13 mouse cellular contexts compared by ENCODE assay signal in the genomic region with DNA sequence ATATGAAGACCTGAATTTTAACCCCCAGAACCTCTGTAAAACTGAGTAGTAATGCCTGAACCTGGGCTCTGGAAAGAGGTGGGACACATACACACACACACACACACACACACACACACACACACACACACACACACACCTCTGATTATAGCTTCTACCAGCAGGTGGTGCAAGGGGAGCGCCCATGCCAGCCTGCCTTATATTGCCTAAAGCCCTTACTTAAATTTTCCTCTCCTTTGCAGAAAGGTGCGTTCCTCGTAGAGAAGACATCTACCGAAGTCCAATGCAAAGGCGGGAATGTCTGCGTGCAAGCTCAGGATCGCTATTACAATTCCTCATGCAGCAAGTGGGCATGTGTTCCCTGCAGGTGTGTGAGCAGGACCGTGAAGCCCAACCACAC. TPM values are rescaled to one million over a fixed set of nuclear protein-coding genes. Genes with fewer than 3 reads are reported as not detected.
DNase-seq lines count a peak whose midpoint lies in the region.
"Had no signal": no experiment of that assay in that cellular context is flagged by ENCODE, and none has a peak within 500 bp of the region (broad histone marks: within the 10 kb centered on the region; RNA-seq: fewer than 3 reads in every experiment).

No protein-coding gene starts in this region.

- no peak overlapping the region for H3K27ac ChIP-seq in heart, embryonic 10.5 days
- H3K27ac ChIP-seq: forebrain, embryonic 12.5 days; hindbrain, embryonic 12.5 days; lung, embryonic 15.5 days had no signal

- peaks cover 17% of the 10 kb centered on the region; the same call in 1 of the 2 replicates for H3K27me3 ChIP-seq in heart, embryonic 10.5 days (ENCODE audit: insufficient read depth, poor library complexity, severe bottlenecking)
- H3K27me3 ChIP-seq: forebrain, embryonic 12.5 days; hindbrain, embryonic 12.5 days; lung, embryonic 15.5 days had no signal

- intact Hi-C loops in heart, postnatal 14 days (cut with DNase I), result no loop called here

- H3K9me3 ChIP-seq in heart, embryonic 10.5 days, result no peaks in the 10 kb centered on the region
- H3K9me3 ChIP-seq: forebrain, embryonic 12.5 days; hindbrain, embryonic 12.5 days; lung, embryonic 15.5 days had no signal

- H3K4me3 ChIP-seq in heart, embryonic 10.5 days, result no peak overlapping the region
- H3K4me3 ChIP-seq: forebrain, embryonic 12.5 days; hindbrain, embryonic 12.5 days; lung, embryonic 15.5 days had no signal

- no peaks in the 10 kb centered on the region for H3K36me3 ChIP-seq in heart, embryonic 10.5 days
- H3K36me3 ChIP-seq: forebrain, embryonic 12.5 days; hindbrain, embryonic 12.5 days; lung, embryonic 15.5 days had no signal

- DNase-seq in heart, embryonic 10.5 days (ENCODE audit: low spot score), result peak; percentile 61
- no peak for DNase-seq in heart, postnatal 14 days
- peak; percentile 21 for DNase-seq in lung, postnatal 36 days
- DNase-seq in lung, adult 18-20 months, result no peak
- peak; percentile 38 for DNase-seq in induced T-regulatory cell, adult 2 months (ENCODE audit: low read depth)
- peak; percentile 24 to 64 for DNase-seq in thymus, postnatal 10 days (ENCODE audit: low spot score in 2 of 2)
- DNase-seq in left cerebral cortex, adult 18-20 months (ENCODE audit: low spot score in 2 of 2), result no peak
- DNase-seq in retina, embryonic 14.5 days (ENCODE audit: low spot score), result no peak

- WGBS in heart, embryonic 10.5 days, result 76% methylated on average over 8 of the region's 8 CpGs

- H3K4me1 ChIP-seq in heart, embryonic 10.5 days, result no peaks in the 10 kb centered on the region
- H3K4me1 ChIP-seq: forebrain, embryonic 12.5 days; hindbrain, embryonic 12.5 days; lung, embryonic 15.5 days had no signal

RNA-seq across cellular contexts. Expression of a gene that starts 12.4 kb away (rescaled TPM):
- not detected in 2 replicates for polyA plus RNA-seq in heart, embryonic 10.5 days (2016; fragmentation: Nextera tagmentation; extraction: Ambion mirVana)
- not detected for total RNA-seq in heart, postnatal 14 days (2021)
- not detected for total RNA-seq in left cerebral cortex, adult 18-20 months (2021)
- total RNA-seq: gastrocnemius, postnatal 4 days; monocyte, adult 5-6 weeks had no signal
- polyA plus RNA-seq: forebrain, embryonic 12.5 days; hindbrain, embryonic 12.5 days; lung, embryonic 15.5 days had no signal

RNA-seq across cellular contexts. Expression of a gene that starts 58.0 kb away (rescaled TPM):
- polyA plus RNA-seq in heart, embryonic 10.5 days (2016; fragmentation: Nextera tagmentation; extraction: Ambion mirVana), result 56.8 and 67.8 TPM in 2 replicates
- total RNA-seq in heart, postnatal 14 days (2021), result 10 to 100 TPM; 30.8 to 44.3 TPM
- 10 to 100 TPM; 53.9 to 54.6 TPM for total RNA-seq in left cerebral cortex, adult 18-20 months (2021)

Comparison
In these comparisons a context has a peak if more than half of its experiments do, and no peak if none do; other contexts are left out.
1. DNase-seq: peak in heart, embryonic 10.5 days (single experiment), lung, postnatal 36 days (single experiment), induced T-regulatory cell, adult 2 months (single experiment) and thymus, postnatal 10 days (2 of 2); none in heart, postnatal 14 days (0 of 2), lung, adult 18-20 months (0 of 2), left cerebral cortex, adult 18-20 months (0 of 2) and retina, embryonic 14.5 days (single experiment).